Mouse (Mus musculus): ENCODE results near the gene Skap2.

Gene Skap2

GRCm38 (mm10) chr6:51838177-51838576 is 174.2 kb downstream of the Skap2 start:
- DNase-seq: no peak

GRCm38 (mm10) chr6:51833362-51833761 is 179.0 kb downstream of the Skap2 start:
- DNase-seq: no peak

GRCm38 (mm10) chr6:51825621-51826021 is 186.7 kb downstream of the Skap2 start:
- DNase-seq: peak; percentile 12

- DNase-seq: peak; percentile 48
These were observed 188.1 kb downstream of the Skap2 start for GRCm38 (mm10) chr6:51824136-51824830.

- DNase-seq: peak; percentile 39
These were observed 190.3 kb downstream of the Skap2 start for GRCm38 (mm10) chr6:51822049-51822448.

- peak; percentile 23 for DNase-seq
These were observed 191.5 kb downstream of the Skap2 start for GRCm38 (mm10) chr6:51820853-51821252.

- DNase-seq: no peak
These were observed 195.3 kb downstream of the Skap2 start for GRCm38 (mm10) chr6:51816892-51817621.

- DNase-seq: peak; percentile 9
These were observed 201.4 kb downstream of the Skap2 start for GRCm38 (mm10) chr6:51810906-51811305.

GRCm38 (mm10) chr6:51809164-51809824 is 203.1 kb downstream of the Skap2 start:
- DNase-seq: no peak

GRCm38 (mm10) chr6:51808011-51808410 is 204.3 kb downstream of the Skap2 start:
- no peak for DNase-seq
